Mouse (Mus musculus): Measurements from ENCODE around the gene Eif4ebp2.

Eif4ebp2 gene

DNA sequence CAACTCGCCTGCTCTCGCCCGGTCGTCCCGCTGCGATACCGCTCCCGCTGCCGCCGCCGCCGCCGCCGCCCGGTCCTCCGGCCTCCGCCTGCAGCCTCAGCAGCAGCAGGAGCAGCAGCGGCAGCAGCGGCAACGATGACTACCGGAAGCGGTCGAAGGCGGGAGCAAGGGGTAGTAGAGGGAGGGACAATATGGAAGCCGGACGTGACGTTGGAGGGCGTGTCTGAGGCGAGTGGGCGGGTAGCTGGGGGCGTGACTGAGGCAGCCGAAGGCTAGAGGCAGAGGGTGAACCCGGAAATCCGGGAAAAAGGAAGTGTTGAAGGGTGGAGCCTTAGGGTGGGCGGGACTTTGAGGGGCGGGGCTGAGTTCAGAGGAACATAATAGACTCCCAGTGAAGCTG, at the start of gene Eif4ebp2:
Gene Eif4ebp2, minus strand, starts transcription at position 17 of the 400 bp plus-strand sequence.
- DNase-seq: peak; percentile 97

DNA sequence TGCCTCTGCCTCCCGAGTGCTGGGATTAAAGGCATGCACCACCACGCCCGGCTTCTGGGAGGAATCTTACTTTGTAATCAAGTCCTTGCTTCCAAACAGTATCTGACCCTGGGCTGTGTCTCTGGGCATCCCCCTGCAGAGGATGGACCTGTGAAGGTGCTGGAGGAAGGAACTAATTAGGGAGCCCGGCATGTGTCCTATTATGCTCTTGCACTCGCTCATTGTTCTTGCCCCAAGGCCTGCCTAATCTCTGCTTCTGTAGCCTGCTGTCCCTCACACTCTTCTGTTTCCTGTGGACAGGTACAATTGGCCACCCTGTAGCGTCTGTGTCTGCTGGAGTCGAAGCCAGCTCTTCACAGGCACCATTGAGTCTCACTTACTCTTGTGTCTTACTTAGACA, 48.3 kb upstream of the Eif4ebp2 start:
- DNase-seq: no peak

DNA sequence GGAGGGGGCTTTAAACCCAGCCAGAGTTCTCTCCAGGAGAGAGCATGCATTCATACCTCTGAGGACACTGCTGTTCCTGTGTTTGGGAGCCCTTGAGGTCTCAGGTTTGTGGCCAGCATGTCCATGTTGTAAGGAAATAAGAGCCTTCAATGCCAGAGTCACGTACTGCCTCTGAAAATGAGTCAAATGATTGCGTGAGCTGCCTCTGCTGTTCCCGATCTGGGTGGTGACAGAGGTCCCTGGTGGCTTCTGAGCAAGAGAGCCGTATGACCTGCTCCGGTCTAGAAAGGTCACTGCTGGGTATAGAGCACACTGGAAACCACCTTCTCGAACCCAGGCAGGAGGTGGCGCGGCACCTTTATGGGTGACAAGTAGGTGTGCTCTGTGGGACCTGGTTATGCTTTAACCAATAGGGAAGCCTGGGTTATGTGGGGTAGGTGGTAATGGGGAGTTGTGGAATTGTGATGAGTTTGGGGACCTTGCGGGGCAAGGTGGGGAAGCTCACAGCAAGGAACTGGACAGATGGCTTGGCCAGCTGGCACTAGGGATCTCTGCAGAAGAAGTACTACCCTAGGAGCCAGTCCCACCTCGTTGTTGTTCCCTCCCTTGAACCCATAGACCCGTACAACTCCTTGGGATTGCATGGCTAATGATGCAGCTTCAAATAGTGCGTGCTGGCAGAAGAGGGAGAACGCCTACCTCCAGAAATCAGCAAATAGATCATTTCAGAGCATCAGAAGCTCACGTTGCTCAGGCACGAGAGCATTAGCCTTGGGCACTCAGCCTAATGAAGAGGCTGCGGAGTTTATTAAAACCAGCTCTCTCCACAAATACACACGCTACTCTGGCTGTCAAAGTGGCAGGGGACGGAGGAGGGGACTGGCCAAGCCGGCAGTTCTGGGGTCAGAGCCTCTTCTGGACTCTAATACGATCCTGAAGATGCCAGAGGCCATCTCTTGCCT, 47.3 kb upstream of the Eif4ebp2 start:
- DNase-seq: no peak

DNA sequence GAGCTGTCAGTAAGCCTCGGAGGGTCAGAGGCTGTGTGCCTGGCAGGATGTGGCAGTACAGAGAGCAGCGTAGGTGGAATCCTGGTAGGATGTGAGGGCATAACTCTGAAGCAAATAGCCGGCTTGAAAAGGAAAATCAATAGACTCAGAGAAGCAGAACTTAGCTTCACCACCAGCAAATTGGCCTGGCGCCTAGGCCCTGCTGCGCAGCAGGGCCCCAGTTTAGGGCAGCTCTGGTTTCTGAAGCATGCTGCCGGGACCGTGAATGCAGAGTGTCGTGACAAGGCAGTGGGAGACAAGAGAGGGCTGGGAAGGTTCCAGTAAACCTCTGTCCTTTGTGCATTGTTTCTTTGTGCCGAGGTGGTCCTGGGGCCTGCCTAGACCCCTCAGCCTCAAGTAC, 43.8 kb upstream of the Eif4ebp2 start:
- DNase-seq: no peak

DNA sequence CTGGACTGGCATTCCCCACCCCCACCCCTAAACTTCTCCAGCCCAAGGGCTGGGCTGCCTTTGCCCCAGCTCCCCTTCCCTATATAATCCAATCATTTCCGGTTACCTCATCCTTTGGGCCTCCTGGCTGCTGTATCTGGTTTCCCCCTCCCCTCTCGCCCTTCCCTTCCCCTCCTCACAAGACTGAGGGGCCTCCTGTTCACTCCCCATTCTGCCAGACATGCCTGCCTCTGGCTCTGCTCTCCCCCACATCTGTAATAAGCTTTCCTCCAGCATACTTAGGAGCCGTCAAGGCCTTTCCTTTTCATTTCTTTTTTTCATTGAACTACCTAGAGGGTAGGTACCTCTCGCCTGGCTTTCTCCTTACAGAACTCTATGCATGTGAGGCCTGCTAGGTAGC, 43.0 kb upstream of the Eif4ebp2 start:
- no peak for DNase-seq

DNA sequence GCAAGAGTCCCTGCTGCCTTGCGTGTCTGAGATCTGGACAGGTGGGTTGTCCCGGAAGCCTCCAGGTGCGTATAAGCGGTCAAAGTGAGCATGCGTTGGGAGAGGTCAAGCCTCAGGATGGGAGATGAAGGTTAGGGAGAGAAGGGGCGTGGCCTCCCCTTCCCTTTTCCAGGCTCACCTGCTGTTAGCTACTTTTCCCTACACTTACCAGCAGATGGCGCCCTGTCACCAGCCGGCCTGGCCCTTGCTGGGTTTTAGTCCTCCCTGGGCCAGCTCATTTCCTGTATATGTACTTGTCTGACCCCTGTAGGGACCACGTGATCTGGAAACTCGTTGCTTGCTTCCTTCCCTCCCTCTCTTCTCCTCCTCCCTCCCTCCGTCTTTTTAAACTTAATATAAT, 39.6 kb upstream of the Eif4ebp2 start:
- peak; percentile 71 for DNase-seq

DNA sequence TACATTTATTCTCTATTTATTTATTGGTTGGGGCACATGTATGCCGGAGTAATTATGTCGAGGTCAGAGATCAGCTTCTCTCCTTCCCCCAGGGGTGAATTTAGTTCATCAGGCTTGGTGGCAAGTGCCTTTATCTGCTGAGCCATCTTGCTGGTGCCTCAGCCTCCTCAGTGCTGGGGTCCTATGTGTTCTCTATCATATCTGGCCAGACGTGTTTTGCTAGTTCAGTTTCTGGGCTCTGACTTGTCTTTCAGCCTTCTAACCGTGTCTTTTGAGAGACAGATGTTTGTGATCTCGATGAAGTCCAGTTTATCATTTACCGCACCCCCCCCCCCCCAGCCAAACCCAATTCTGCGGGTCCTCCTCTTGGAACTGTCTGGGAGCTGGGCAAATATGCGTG, 39.1 kb upstream of the Eif4ebp2 start:
- no peak for DNase-seq

DNA sequence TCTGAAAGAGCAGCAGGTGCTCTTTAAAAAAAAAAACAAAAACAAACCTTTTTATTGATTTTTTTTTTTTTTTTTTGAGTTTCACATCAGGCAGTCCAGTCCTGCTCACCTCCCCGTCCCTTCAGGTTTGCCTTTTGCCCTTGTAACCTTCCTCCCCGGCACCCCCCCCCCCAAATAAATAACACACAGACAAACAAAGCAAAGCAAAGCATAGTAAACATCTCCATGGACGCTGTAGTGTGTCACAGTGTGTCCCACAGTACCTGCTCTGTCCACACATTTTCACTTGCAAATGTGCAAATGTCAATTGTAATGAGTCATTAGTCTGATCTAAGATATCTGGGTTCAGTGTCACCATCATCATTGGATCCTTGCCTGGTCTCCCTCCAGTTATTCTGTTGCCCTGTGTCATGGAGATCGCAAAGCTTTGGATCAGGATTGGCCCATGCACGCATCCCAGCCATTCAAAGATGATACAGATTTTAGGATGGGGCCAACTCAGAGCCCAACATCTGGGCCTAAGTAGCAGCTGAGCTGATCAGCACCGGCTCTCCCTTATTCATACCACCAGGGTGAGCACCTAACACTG, 36.2 kb upstream of the Eif4ebp2 start:
- no peak for DNase-seq

DNA sequence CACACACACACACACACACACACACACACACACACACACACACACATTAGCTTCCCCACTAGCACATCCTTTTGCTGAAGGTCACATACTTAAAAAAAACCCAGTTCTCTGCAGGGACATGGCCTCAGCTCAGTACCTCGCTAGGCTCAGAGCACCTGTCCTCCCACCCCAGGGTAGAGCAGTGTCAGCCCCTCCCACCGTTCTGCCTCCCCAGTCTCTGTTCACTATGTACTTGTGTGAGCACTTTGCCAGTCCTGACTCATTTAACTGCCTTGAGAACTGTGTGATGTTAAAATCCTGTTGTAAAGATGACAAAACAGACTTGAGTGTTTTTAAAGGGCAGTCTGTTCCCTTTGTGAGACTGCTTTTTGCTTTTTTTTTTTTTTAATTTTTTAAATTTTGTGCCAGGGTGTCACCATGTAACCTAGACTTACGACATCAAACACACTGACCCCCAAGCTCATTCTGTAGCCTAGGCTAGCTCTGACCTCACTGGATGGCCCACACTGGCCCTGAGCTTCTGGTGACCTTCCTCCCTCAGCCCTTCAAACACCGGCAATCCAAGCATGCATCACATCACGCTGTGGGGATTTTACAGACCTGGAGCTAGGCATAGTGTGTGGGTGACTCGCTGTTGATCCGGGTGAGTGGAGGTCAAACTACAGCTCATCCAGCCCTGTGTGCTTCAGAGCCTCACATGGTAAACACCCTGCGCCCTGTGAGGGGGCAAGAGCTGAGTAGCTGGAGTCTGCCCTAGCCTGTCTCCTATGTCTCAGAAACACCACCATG, 34.3 kb upstream of the Eif4ebp2 start:
- DNase-seq: no peak

DNA sequence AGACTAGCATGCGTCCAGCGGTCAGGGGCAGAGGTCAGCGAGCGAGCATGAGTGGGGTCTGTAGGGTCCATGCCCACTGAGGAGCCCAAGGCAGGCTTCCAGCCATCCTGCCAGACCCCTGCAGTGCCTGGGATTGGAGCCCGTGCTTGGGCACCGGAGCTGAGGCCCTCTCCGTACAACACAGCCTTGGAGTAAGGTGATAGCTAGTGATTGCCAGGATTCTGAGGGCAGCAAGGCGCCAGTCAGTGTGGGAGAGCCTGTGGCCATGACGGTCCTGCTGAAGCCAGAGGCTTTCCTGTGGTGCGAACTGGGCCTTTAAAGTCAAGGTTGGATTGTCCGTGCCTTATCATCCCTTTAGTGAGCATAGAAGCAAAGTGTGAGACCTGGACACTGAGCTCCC, 32.3 kb upstream of the Eif4ebp2 start:
- DNase-seq: no peak

DNA sequence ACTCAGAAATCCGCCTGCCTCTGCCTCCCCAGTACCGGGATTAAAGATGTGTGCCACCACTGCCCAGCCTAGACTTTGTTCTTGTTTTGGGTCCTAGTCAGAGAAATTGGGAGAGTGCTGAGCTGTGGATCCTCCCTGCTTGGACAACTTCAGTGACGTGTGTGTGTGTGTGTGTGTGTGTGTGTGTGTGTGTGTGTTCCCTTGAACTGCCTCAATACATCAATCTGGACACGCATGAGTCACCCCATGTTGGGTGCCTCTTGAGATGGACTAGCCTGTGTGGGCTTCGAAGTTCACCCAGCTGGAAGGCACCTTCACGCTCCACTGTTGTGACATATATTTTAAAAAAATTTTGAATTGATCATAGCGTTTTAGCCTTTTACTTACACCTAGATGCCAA, 30.3 kb upstream of the Eif4ebp2 start:
- DNase-seq: no peak

DNA sequence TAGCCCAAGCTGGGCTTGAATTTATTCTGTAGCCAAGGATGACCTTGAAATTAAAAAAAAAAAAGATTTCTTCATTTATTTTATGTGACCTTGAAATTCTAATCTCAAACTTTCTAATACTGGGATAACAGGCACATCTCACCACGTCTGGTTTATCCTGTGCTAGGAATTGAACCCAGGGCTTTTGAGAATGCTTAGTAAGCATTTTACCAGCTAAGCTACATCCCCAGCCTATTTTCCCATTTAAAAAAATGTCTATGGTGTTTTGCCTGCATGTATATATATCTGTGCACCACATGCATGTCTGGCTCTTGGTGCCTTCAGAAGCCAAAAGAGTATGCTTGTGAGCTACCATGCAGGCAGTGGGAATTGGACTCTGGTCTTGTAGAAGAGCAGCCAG, 28.0 kb upstream of the Eif4ebp2 start:
- DNase-seq: no peak

DNA sequence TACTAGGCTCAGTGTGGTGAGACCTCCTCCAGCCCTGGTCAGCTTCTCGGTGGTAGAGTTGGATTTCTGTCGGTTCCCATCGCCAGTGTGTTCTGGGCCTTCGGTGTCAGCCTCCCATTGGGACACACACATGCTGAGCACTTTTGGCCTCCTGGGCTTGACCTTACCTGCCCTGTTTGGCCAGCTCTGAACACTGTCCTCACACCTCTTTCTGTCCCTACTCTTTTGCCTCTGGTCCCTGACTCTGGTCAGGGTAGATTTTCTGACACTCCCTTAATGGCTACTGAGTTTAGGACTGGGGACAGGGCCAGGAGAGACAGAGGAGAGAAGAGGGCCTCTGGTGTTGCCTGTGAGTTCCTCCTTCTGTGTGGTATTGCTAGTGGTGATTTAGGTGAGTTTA, 27.5 kb upstream of the Eif4ebp2 start:
- no peak for DNase-seq

DNA sequence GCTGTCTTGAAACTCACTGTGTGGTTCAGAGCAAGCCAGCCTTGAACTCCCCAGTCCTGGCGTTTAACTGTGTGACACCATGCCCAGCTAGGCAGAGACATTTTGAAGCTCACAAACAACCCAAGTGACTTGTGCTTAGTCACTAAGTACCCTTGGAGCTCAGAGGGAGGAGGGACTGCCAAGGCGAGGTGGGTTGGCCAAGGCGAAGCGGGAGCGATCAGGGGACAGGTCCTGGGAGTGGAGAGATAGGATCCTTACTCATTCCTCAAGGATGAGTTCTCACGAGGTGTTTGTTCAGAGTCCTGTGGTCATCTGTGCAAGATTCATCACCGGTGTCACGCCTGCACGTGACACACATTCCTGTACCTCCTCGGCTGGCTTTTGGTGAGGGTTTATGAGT, 27.0 kb upstream of the Eif4ebp2 start:
- DNase-seq: no peak

DNA sequence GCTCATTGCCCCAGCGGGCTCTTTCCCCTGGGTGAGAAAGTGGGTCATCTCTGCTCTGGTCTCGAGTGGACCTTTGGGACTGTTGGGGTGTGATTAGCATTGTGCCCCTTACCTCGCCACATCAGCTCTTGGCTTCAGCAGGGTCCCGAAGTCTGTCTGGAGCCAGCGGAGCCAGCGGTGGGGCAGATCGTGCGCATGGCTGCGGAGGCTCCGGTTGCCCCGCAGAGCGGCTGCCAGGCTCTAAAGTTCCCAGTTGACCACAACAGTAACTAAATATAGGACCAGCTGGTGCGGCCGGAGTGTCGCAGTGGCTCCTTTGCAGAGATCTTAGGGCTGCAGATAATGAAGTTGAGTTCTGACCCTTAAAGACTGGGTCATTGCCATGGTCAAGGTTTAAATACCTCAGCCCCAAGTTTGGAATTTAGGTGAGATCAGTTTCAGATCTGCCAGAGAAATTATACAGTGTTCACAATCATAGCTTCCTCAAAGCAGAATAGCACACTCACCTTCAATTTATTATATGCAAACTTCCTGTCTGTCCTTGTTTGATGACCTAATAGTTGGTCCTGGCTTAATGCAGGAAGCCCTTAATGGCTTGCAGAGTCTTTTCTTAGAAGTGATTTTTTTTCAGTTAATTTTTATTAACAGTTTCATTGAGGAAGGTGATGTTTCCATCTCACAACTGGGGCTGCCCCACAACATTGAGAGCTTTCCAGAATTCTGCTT, 24.1 kb upstream of the Eif4ebp2 start:
- DNase-seq: no peak

DNA sequence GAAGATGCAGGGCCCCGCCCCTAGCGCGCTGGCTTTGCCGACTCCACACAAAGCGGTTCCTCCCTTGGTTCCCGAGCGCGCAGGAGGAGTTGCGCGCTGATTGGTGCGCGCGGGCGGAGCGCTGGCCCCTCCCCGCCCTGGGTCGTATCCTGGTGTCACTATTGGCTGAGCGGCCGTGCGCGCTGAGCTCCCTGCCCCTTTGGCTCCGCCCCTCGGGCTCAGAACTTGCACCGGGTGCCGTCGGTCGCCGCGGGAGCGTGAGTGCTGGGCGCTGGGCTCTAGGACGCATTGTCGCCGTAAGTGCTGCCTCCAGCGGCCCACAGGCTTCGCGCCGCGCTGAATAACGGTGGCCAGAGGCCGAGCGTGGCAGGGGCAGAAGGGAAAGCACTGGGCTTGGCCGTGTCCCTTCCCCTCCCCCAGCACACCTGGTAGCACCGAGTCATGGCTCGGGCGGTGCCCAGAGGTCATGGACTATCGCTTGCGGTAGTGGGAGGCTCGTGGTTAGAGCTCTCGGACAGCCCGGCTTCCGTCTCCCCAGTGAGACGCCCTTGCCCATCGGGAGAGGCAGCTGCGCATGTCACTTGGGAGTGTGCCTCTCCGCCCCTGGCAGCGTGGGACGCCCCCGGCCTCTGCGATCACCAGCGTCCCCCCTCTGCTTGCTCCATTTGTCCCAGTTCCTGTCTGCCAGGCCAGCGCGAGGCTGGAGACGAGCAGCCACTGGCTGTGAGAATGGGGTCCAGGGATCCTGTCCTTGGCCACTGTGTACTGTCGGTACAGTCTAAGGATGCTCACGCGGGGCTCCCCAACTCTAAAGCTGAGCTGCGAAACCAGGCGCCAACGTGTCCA, 23.4 kb upstream of the Eif4ebp2 start, which contains the start of gene Lrrc20:
Gene Lrrc20, plus strand, starts transcription at position 208 of the 846 bp plus-strand sequence.
- DNase-seq: peak; percentile 95

DNA sequence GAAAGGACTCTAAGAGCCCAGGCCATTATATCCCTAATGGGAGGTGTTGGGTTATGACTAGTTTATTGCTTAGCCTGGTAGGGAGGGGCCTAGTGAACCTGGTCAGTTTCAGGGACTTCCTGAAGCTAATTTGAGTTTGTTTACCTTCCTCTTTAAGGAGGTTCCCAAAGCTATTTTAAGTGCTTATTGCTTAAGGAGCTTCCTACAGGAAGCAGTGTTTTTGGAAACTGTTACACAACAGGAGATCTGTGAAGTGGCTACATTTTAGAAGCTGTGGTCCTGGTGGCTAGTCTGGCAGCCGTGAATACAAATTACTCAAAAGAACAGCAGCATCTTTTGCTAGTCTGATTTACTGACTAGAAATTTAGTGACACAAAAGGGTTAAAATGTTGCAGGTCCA, 21.9 kb upstream of the Eif4ebp2 start:
- DNase-seq: no peak

DNA sequence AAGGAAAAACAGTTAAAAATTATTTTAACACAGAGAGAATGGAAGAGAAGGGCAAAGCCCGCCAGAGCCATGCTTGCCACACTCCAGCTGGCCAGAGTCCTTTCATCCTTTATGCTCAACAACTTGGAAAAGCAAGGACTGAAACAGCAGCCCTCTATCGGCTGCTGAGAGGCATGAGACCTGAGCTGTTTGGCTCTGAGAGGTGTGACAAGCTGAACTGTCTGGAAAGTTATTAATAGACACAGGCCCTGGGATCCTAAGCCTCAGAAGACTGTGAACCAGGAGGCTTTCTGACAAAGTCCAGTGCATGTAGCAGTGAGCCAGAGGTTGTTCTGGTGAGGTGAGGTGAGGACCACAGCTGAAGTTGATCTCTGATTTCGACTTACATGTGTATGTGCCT, 21.2 kb upstream of the Eif4ebp2 start:
- DNase-seq: no peak

DNA sequence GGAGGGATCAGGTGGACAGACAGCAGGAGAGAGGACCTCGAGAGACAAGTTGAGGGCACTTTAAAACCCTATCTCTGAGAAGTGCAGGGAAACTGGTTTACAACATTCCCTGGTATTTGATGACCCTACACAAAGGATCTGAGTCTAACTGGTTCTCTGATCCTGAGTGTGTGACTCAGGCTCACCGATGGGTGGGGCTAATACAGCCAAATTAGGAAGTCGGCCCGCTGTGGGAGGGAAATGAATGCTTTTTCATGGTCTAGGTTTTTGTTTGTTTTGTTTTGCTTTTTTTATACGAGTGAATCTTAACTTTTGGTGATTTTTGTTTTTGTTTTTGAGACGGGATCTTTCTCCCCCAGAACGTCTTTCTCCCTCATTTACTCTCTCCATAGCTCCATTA, 16.4 kb upstream of the Eif4ebp2 start:
- no peak for DNase-seq

DNA sequence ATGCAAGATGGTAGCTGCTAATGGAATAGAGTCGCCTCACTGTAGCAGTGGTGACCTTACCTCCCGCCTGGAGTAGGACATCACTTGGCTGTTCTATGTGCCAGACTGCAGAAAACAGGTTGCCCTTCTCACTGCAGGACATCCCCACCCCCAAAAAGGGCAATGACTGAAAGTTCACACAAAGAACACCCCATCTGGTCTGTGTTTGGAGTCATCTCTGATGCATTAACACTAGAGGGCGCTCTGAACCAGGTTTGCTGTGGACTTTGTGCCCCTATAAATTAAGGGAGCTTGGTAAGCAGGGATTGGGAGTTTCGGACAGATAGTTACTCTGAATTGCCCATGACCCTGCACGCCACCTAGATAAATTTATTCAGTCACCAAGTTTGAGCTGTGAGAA, 14.4 kb upstream of the Eif4ebp2 start:
- DNase-seq: no peak

DNA sequence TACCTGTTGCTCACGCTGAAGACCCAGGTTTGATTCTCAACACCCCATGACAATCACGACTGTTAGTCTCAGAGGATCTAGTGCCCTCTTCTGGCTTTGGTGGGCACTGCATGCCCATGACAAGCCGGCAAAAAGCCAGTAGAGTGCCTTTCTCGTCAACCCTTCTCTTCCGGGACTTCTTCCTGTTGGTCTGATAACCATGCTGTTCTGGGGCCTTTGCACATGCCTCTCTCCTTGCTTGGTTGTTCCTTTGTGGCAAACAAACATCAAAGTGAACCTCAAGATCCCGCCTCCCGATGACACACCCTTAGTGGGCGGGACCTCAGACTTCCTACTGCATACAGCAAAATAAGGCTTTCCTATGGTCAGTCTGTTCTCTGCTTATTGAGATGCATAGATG, 13.8 kb upstream of the Eif4ebp2 start:
- no peak for DNase-seq

DNA sequence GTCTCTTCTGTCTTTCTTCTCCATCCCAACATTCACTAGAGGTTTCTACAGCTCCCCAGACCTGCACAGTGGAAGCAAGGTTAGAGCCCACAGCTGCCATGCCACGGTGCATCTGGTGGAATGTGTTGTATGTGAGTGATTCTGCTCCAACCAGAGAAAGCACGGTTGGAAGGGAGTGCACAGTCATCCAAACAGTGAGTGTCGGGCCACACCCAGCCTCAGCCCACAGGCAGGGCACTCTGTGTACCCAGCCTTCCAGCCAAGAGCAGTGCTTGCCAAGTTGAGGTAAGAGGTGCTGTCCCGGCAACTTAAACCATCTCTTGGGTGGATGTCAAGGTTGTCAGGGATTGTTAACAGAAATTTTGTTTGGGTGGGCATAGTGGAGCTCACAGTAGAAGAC, 12.5 kb upstream of the Eif4ebp2 start:
- no peak for DNase-seq

Measured in right cerebral cortex, postnatal 25 days (tissue).